Mouse (Mus musculus): ENCODE results near the gene Glis2.
A peak's percentile ranks its signal among the peaks of the same experiment; 100 is the strongest.

Gene Glis2

GRCm38 (mm10) chr16:4641119-4641838, 46.8 kb downstream of the Glis2 start:
- DNase-seq, result no peak

GRCm38 (mm10) chr16:4642190-4642589, 47.7 kb downstream of the Glis2 start:
- peak; percentile 67 for DNase-seq

GRCm38 (mm10) chr16:4642937-4643336, 48.4 kb downstream of the Glis2 start:
- DNase-seq, result no peak

DNA sequence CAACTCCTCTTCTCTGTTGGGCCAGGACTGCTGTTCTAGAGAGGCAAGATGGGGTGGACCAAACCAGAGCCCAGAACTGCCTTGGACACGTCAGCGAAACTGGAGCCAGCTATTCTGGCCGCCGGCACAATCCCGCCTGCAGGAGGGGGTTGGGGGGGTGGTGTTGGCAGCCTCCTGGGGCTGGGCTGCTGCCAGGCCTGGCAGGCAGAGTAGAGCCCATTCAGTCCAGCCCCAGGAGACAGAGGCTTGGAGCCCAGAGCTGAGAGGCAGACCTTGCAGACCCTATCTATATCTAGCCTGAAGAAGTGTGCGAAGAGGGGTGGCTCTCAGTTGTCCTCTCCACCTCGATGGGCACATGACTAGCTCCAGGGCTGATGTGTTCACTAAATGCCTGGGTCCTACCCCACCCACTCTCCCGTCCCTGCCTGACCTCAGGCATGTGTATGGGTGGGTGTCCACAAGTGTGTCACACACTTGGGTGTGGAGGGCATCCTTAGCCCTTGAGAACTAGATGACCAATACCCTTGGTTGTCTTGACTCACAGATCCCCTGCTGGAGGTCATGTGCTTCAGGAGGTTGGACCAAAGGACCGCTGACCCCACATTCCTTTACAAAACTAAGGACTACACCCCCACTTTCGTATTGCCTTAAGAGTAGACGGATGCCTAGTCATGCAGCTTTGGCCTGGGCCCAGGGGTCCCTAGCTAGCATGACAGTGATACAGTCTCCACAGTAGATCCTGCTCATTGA, 49.3 kb downstream of the Glis2 start:
- DNase-seq, result peak; percentile 81

DNA sequence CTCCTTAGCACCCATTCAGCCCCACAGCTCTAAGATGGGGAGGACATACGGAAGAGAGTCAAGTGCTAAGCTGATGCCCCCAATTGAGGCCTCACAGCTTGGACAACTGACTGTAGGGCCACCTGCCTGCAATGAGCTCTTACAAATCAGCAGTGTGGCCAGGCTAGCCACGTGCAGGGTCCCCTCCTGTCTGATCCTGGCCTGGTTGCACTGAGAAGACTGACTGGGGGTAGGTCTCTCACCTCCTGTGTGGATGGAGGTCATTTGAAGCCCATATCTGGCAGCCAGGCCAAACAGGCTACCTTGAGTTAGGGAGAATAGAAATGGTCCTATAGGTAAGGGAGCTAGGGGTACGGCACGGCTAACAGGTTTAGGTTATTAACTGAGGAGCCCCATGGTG, 51.4 kb downstream of the Glis2 start:
- no peak for DNase-seq

- no peak for DNase-seq
Measured at GRCm38 (mm10) chr16:4646831-4647230, 52.3 kb downstream of the Glis2 start.

- DNase-seq, result no peak
Measured at GRCm38 (mm10) chr16:4647651-4648141, 53.2 kb downstream of the Glis2 start.

DNA sequence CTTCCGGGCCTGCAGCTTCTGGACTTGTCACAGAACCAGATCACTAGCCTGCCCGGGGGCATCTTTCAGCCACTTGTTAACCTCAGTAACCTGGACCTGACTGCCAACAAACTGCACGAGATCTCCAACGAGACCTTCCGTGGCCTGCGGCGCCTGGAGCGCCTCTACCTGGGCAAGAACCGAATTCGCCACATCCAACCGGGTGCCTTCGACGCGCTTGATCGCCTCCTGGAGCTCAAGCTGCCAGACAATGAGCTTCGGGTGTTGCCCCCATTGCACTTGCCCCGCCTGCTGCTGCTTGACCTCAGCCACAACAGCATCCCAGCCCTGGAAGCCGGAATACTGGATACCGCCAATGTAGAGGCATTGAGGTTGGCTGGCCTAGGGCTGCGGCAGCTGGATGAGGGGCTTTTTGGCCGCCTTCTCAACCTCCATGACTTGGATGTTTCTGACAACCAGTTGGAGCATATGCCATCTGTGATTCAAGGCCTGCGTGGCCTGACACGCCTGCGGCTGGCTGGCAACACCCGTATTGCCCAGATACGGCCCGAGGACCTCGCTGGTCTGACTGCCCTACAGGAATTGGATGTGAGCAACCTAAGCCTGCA, 54.0 kb downstream of the Glis2 start:
- DNase-seq, result no peak

- no peak for DNase-seq
Measured at GRCm38 (mm10) chr16:4649211-4649610, 54.7 kb downstream of the Glis2 start.

- no peak for DNase-seq
Measured at GRCm38 (mm10) chr16:4649692-4650091, 55.2 kb downstream of the Glis2 start.

DNA sequence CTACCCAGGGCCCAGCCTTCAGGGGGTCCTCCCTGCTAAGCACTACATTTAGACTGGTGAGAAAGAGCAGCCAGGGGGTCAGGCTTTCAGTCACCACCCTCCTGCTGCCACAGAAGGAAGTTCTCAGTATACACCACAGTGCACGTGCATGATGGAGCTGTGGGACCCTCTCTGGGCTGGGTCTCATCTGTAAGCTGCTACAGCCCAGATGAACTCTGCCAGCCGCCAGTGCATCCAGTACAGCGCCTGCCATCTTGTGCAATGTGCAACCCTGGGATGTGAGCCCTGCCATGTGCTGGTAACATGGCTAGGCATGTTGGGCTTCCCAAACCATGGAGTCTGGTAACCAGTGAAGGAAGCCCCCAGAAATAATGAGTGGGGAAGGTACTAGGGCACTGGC, 55.6 kb downstream of the Glis2 start:
- DNase-seq, result no peak

DNA sequence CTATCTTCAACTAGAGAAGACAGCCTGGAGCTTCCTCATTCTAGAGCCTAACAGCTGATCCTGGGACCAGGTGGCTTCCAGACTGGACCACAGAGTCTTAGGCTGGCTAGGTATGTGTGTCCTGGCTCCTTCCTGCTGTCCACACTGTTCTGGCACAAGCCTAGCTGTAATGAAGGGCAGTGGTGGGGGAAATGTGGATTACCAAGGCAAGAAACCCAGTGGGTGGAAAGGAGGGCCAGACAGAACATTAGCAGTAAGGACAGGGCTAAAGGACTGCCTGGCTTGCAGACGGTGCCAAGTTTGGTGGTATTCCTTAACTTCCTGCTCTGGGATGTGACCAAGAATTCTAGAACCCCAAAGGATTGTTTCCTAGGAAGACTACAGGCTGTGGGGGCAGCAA, 56.6 kb downstream of the Glis2 start:
- no peak for DNase-seq

DNA sequence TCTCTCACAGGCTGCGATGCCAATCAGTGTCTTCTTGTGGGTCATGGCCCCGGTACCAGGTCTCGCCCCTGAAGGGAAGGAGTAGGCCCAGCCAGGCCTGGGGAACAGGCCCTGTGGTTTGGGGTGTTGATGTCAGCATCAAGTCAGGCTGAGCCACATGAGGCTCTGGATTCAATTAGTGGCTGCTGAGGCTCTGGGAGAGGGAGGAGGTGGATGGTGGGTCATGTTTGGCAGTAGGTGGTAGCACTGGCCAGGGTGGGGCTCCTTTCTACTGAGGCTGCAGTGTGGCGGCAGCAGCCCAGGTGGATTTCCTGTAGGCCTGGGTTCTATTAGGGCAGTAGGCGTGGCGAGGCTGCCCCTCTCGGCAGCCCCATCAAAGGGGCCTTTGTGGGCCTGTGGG, 57.1 kb downstream of the Glis2 start:
- no peak for DNase-seq

- DNase-seq, result no peak
Measured at GRCm38 (mm10) chr16:4652707-4653416, 58.3 kb downstream of the Glis2 start.

- DNase-seq, result no peak
Measured at GRCm38 (mm10) chr16:4654706-4655105, 60.2 kb downstream of the Glis2 start.

GRCm38 (mm10) chr16:4655251-4655734, 60.8 kb downstream of the Glis2 start:
- DNase-seq, result no peak

DNA sequence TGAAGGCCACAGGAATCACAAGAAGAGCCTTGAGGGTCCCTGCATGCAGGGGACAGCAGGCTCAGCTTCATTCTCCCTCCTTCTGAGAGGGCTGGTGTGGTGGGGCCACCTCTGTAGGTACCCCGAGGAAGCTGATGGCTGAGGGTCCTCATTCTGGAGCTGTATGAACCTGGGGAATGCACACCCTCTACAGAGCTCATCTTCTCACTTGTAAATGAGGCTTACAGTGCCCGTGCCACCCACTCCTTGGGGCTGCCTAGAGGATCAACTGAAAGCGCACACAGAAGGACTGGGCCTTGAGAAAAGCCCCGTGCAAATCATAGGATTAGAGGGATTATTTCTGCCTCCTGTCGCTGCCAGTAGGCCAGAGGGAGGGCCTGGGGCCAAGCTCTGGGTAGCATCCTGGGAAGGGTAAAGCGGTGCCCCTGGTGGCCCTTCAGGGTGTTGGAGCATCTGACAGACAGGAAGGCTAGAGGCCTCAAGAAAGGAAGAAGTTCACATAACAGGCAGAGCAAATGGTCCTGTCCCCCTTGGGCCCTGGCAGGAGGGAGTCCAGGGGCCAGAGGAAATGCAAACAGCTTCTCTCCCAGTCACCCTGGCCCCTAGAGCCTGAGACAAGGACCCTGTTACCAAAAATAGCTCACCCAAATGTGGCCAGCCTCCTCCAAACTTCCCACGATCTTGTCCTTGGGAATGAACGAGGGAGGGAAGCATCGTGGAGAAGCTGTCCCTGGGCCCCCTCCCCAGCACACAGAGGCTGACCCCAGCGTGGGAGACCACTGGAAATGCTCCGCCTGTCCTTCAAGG, 61.5 kb downstream of the Glis2 start:
- no peak for DNase-seq

GRCm38 (mm10) chr16:4656571-4657081, 62.1 kb downstream of the Glis2 start:
- DNase-seq, result no peak

DNA sequence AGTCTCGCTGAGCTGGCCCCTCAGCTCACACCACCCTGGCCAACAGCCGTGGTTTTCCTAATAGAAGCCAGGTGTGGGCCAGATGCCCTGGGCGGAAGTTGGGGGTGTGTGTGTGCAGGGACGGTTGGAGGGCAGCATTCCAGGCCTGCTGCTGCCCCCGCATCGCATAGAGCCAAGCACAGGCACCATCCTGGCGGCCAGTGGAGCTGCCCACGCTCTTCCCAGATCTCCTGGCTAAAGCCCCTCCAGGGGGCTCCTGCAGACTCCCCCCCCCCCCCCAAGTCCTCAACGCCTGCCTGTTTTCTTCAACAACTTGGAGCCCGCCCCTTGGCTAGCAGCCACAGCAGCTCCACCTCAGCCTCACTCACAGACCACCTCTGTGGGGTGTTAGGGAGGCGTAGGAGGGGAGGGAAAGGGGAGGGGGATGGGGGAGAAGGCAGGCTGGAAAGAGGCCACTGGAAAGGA, 64.3 kb downstream of the Glis2 start:
- DNase-seq, result no peak

GRCm38 (mm10) chr16:4659326-4659725, 64.8 kb downstream of the Glis2 start:
- DNase-seq, result no peak

- no peak for DNase-seq
Measured at GRCm38 (mm10) chr16:4661605-4662004, 67.1 kb downstream of the Glis2 start.

DNA sequence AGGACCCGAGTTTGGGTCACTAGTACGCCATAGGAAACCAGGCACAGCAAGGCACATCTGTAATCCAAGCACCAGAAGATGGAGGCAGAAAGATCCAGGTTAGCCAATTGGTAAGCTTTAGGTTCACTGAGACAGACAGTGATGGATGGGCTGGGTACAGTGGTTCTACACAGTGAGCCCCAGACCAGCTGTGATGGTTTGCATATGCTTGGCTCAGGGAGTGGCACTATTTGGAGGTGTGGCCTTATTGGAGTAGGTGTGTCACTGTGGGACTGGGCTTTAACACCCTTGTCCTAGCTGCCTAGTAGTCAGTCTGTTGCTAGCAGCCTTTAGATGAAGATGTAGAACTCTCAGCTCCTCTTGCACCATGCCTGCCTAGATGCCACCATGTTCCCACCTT, 69.3 kb downstream of the Glis2 start:
- no peak for DNase-seq
